Mouse (Mus musculus) hindbrain, embryonic 11.5 days (tissue): ENCODE measurements around the gene Tet3. TPM values are rescaled to one million over a fixed set of nuclear protein-coding genes. Genes with fewer than 3 reads are reported as not detected.

ENCODE experiments used
- ATAC-seq: fragments of 200-750 bp; cut with Nextera tagmentation; 2 replicates; pipeline ENCODE4 v1.8.0; 2017; ENCODE audit warnings: mild to moderate bottlenecking, moderate TSS enrichment, moderate library complexity; ENCODE audit not compliant: low FRiP score
- DNase-seq: peaks from one replicate; pipeline ENCODE4 v3.0.0-alpha.2; 2015; ENCODE audit warnings: low spot score
- H3K27ac ChIP-seq: fragments of 300-500 bp; sonication (generic); 2 replicates; pipeline ENCODE4 v1.5.1; 2014; ENCODE audit warnings: mild to moderate bottlenecking, low read depth, low read length
- H3K27me3 ChIP-seq: fragments of 300-500 bp; sonication (generic); 2 replicates; pipeline ENCODE4 v1.6.1; 2014; ENCODE audit warnings: mild to moderate bottlenecking, low read length, moderate library complexity, mixed read lengths; ENCODE audit not compliant: control insufficient read depth, insufficient read depth
- H3K36me3 ChIP-seq: fragments of 300-500 bp; sonication (generic); 2 replicates; pipeline ENCODE4 v1.6.1; 2014; ENCODE audit warnings: mild to moderate bottlenecking, low read length, moderate library complexity, mixed read lengths; ENCODE audit not compliant: control insufficient read depth, insufficient read depth
- H3K4me1 ChIP-seq: fragments of 300-500 bp; sonication (generic); replicated peaks from 2 replicates; pipeline ENCODE4 v1.6.1; 2014; ENCODE audit warnings: low read length, mixed read lengths; ENCODE audit not compliant: control insufficient read depth, insufficient read depth
- H3K4me2 ChIP-seq: fragments of 300-500 bp; sonication (generic); replicated peaks from 2 replicates; pipeline ENCODE4 v1.6.1; 2014; ENCODE audit warnings: mild to moderate bottlenecking, low read depth, low read length
- H3K4me3 ChIP-seq: fragments of 300-500 bp; sonication (generic); 2 replicates; pipeline ENCODE4 v1.5.1; 2014; ENCODE audit warnings: low read depth, low read length
- H3K9ac ChIP-seq: fragments of 300-500 bp; sonication (generic); 2 replicates; pipeline ENCODE4 v1.6.1; 2014; ENCODE audit warnings: low read depth, low read length
- H3K9me3 ChIP-seq: fragments of 300-500 bp; sonication (generic); 2 replicates; pipeline ENCODE4 v1.6.1; 2016; ENCODE audit warnings: low read length; ENCODE audit not compliant: control insufficient read depth
- WGBS: fragments of 180-500 bp; shearing (Covaris S2); extraction: QIAGEN DNeasy Blood & Tissue Kit; methylation state at CpG from one replicate; pipeline ENCODE4 v1.1.7; 2014; 5-methylcytosine and 5-hydroxymethylcytosine counted together
- polyA plus RNA-seq: library from polyadenylated mRNA; unstranded; fragments of >200 nt; fragmentation: Nextera tagmentation; extraction: Ambion mirVana; gene quantifications from 2 replicates; pipeline ENCODE4 v1.2.1, GENCODE M21; 2014

Gene Tet3
- polyA plus RNA-seq, 1 experiment from 2014 or later, result 55.6 TPM

- 88% methylated on average over 2 of the region's 2 CpGs for WGBS
- Histone ChIP-seq H3K9ac (no peak overlapping the region), H3K4me1 (peaks cover 15% of the 10 kb centered on the region), H3K4me3 (no peak overlapping the region), H3K27me3 (no peaks in the 10 kb centered on the region), H3K4me2 (no peak overlapping the region), H3K9me3 (no peaks in the 10 kb centered on the region), H3K27ac (no peak overlapping the region), H3K36me3 (no peaks in the 10 kb centered on the region)
- DNase-seq, result no peak
- no peak for ATAC-seq
These were observed 41.8 kb downstream of the Tet3 start for GRCm38 (mm10) chr6:83417104-83417502.

DNA sequence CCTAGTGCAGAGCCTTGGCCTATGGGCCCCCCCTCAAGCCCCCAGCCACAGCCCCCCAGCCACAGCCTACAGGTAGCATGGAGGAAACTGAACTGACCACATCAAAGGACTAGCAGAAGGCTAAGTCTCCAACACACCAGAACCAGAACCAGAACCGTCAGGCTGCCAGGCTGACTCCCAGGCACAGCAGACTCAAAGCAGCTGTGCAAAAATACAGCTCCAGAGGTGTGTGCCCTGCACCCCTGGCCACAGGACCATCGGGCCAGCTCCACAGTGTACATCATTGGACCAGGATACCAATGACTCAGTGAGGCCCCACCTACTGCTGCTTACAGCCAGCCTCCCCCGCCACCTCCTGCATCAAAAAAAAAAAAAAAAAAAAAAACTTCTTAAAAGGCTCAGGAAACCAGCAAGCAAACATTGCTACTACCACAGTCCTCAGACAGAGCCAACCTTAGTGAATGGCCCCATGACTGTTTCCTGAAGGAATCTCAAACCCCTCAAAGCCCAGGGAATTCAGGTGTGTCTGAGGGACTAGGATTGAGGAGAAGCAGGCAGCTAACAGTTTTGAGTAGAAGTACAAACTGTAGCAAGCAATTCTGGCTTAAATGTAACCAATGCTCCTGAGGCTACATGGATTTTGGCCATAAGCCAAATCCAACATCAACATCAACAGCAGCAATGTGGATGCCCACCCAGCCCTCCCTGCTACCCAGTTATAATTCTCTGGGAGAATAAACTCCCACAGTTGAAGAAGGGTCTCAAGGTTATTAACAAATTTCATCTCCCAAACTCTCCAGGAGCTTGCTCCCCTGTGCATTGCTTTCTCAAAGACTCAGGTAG lies 42.4 kb downstream of the Tet3 start:
- H3K36me3 ChIP-seq, result no peaks in the 10 kb centered on the region
- H3K9me3 ChIP-seq, result no peaks in the 10 kb centered on the region
- no peak overlapping the region for H3K27ac ChIP-seq
- ATAC-seq (no peak), DNase-seq (no peak)
- peaks cover 10% of the 10 kb centered on the region for H3K4me1 ChIP-seq
- no peak overlapping the region for H3K9ac ChIP-seq
- 90% methylated on average over 3 of the region's 3 CpGs for WGBS
- H3K4me3 ChIP-seq, result no peak overlapping the region
- H3K4me2 ChIP-seq, result no peak overlapping the region
- H3K27me3 ChIP-seq, result no peaks in the 10 kb centered on the region

DNA sequence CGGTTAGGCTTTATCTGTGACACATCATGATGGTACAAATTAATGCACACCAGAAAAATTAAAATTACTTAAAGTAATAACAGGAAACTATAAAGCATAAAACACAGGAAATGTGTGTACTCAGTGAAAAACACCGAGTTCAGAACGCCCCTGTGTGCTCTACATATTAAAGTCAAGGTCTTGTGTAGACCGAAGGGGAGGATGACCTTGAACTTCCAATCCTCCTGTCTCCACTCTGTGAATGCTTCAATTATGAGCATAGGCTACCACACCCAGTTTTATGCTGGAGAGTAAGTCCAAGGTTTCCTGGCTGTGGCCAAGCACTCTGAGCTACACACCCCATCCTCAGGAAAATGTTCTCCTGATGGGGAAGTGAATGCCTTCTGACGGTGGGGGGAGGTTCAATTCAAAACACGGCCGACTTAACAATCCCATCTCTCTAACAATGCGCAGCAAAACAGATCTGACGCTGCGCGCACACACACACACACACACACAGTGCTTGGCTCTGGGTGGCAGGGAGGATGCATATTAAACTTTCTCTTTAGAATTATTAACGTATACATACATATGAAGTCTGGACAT lies 43.4 kb downstream of the Tet3 start:
- H3K9me3 ChIP-seq, result no peaks in the 10 kb centered on the region
- peaks cover 7% of the 10 kb centered on the region; the same call in 1 of the 2 replicates for H3K4me1 ChIP-seq
- ATAC-seq, result no peak
- H3K4me3 ChIP-seq, result no peak overlapping the region
- no peak for DNase-seq
- H3K9ac ChIP-seq, result no peak overlapping the region
- no peaks in the 10 kb centered on the region for H3K27me3 ChIP-seq
- H3K36me3 ChIP-seq, result no peaks in the 10 kb centered on the region
- H3K4me2 ChIP-seq, result no peak overlapping the region
- 93% methylated on average over 12 of the region's 12 CpGs for WGBS
- no peak overlapping the region for H3K27ac ChIP-seq

DNA sequence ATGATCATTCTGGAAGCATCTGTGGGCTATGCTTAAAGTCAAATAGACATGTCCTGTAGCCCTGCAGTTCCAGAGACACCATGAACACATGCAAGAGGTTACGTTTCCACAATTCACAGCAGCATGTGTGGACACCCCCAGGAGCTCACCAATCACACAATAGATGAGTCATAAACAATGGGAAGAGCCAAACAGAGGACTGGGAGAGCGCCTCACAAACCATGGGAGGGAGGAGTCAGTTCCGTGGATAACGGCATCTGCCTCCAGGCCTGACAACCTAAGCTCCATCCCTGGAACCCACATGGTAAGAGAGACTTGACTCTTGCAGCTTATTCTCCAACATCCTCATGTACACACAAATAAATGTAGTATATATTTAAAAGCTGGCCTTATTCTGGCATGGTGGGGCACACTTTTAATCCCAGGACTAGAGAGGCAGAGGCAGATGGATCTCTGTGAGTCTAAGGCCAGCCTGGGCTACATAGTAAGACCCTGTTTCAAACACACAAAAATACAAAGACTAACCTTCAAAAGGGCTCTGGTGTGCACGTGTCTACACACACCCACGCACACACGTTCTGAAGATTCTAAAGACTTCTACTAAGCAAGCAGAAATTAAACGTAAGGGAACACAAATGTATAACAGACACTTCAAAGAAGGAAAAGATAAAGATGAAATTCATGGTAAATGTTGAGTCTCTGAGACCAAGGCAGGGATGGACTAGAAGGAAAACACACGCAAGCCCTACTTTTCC lies 44.1 kb downstream of the Tet3 start:
- peaks cover 7% of the 10 kb centered on the region; the same call in 1 of the 2 replicates for H3K4me1 ChIP-seq
- H3K4me3 ChIP-seq, result no peak overlapping the region
- 80% methylated on average over 9 of the region's 9 CpGs for WGBS
- no peaks in the 10 kb centered on the region for H3K36me3 ChIP-seq
- no peak overlapping the region for H3K4me2 ChIP-seq
- DNase-seq, result no peak
- H3K27ac ChIP-seq, result no peak overlapping the region
- no peak for ATAC-seq
- no peaks in the 10 kb centered on the region for H3K27me3 ChIP-seq
- no peaks in the 10 kb centered on the region for H3K9me3 ChIP-seq
- no peak overlapping the region for H3K9ac ChIP-seq

- no peak overlapping the region for H3K4me3 ChIP-seq
These were observed 45.2 kb downstream of the Tet3 start for GRCm38 (mm10) chr6:83413686-83414085.

GRCm38 (mm10) chr6:83412854-83413401 lies 46.0 kb downstream of the Tet3 start:
- no peak for DNase-seq
- H3K36me3 ChIP-seq, result no peaks in the 10 kb centered on the region

More at GRCm38 (mm10) chr6:83413686-83414085, 45.2 kb downstream of the Tet3 start:
- Histone ChIP-seq H3K9me3 (no peaks in the 10 kb centered on the region), H3K4me2 (no peak overlapping the region), H3K4me1 (peaks cover 7% of the 10 kb centered on the region; the same call in 1 of the 2 replicates), H3K27me3 (no peaks in the 10 kb centered on the region), H3K9ac (no peak overlapping the region), H3K27ac (no peak overlapping the region), H3K36me3 (no peaks in the 10 kb centered on the region)
- no peak for DNase-seq
- no peak for ATAC-seq
- WGBS, result 95% methylated on average over 1 of the region's 1 CpGs

DNA sequence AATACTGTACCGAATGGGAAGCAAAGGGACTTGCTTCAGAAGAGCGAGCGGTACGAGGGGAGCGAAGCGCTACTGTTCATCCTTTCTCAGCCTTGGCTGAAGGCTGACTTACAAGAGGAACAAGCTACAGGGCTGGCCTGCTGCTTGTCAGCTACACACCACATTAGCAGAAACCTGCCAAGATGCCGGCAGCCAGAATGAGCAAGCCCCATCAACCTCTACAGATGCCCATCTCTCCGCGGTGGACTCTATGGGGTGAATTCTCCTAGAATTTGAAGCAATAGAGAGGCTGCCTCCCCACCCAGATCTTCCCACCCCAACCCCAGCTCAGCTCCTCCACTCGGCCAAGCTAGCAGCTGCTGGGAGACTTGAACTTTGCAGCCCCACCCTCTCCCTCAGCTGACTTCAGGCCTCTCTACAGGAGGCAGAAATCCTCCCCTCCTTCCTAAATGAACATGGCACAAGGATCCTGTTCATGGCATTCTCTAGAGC lies 46.5 kb downstream of the Tet3 start:
- WGBS, result 85% methylated on average over 10 of the region's 10 CpGs
- no peak for DNase-seq
- Histone ChIP-seq H3K4me3 (no peak overlapping the region), H3K9ac (no peak overlapping the region), H3K9me3 (no peaks in the 10 kb centered on the region), H3K4me1 (peaks cover 7% of the 10 kb centered on the region; the same call in 1 of the 2 replicates), H3K36me3 (no peaks in the 10 kb centered on the region), H3K27me3 (no peaks in the 10 kb centered on the region), H3K27ac (no peak overlapping the region), H3K4me2 (no peak overlapping the region)
- peak; percentile 21 for ATAC-seq

More at GRCm38 (mm10) chr6:83412854-83413401, 46.0 kb downstream of the Tet3 start:
- Histone ChIP-seq H3K27me3 (no peaks in the 10 kb centered on the region), H3K4me1 (peaks cover 7% of the 10 kb centered on the region; the same call in 1 of the 2 replicates), H3K4me3 (no peak overlapping the region), H3K9me3 (no peaks in the 10 kb centered on the region), H3K4me2 (no peak overlapping the region), H3K9ac (no peak overlapping the region), H3K27ac (no peak overlapping the region)
- ATAC-seq, result peak; percentile 48; the same call in 1 of the 2 replicates
- 69% methylated on average over 5 of the region's 5 CpGs for WGBS

GRCm38 (mm10) chr6:83411635-83412361 lies 47.1 kb downstream of the Tet3 start:
- Histone ChIP-seq H3K4me2 (no peak overlapping the region), H3K27ac (no peak overlapping the region), H3K9me3 (no peaks in the 10 kb centered on the region), H3K4me1 (peaks cover 7% of the 10 kb centered on the region; the same call in 1 of the 2 replicates), H3K9ac (no peak overlapping the region), H3K27me3 (no peaks in the 10 kb centered on the region), H3K4me3 (no peak overlapping the region), H3K36me3 (no peaks in the 10 kb centered on the region)
- ATAC-seq, result no peak
- no peak for DNase-seq
- WGBS, result 89% methylated on average over 9 of the region's 9 CpGs
